Mouse (Mus musculus) neural tube, embryonic 14.5 days (tissue): ENCODE measurements at regions not wholly inside any gene's neighbourhood (a gene's known extent, or its start where the extent isn't known, plus 50 kb on each side); places are given as distances from the start of the nearest gene placed in this dataset.

Experiments
- ATAC-seq: fragments of 200-750 bp; cut with Nextera tagmentation; 2 replicates; pipeline ENCODE4 v1.8.0; 2017; ENCODE audit warnings: low read depth, mild to moderate bottlenecking, moderate TSS enrichment, moderate library complexity
- H3K27ac ChIP-seq: fragments of 300-500 bp; sonication (generic); 2 replicates; pipeline ENCODE4 v1.5.1; 2014; ENCODE audit warnings: low read depth, mild to moderate bottlenecking, control low read depth, low read length, moderate library complexity, mixed read lengths
- H3K27me3 ChIP-seq: fragments of 300-500 bp; sonication (generic); 2 replicates; pipeline ENCODE4 v1.6.1; 2014; ENCODE audit warnings: low read length; ENCODE audit not compliant: control insufficient read depth, insufficient read depth
- H3K36me3 ChIP-seq: fragments of 300-500 bp; sonication (generic); 2 replicates; pipeline ENCODE4 v1.6.1; 2014; ENCODE audit warnings: low read length, mixed read lengths; ENCODE audit not compliant: control insufficient read depth, insufficient read depth
- H3K4me1 ChIP-seq: fragments of 300-500 bp; sonication (generic); 2 replicates; pipeline ENCODE4 v1.6.1; 2014; ENCODE audit warnings: low read length; ENCODE audit not compliant: control insufficient read depth, insufficient read depth
- H3K4me2 ChIP-seq: fragments of 300-500 bp; sonication (generic); 2 replicates; pipeline ENCODE4 v1.6.1; 2014; ENCODE audit warnings: mild to moderate bottlenecking, low read depth, low read length, control low read depth
- H3K4me3 ChIP-seq: fragments of 300-500 bp; sonication (generic); 2 replicates; pipeline ENCODE4 v1.5.1; 2014; ENCODE audit warnings: low read depth, low read length, control low read depth, mixed read lengths
- H3K9ac ChIP-seq: fragments of 300-500 bp; sonication (generic); replicated peaks from 2 replicates; pipeline ENCODE4 v1.6.1; 2014; ENCODE audit warnings: low read depth, mild to moderate bottlenecking, control low read depth, low read length, mixed read lengths
- H3K9me3 ChIP-seq: fragments of 300-500 bp; sonication (generic); 2 replicates; pipeline ENCODE4 v1.6.1; 2016; ENCODE audit warnings: low read length; ENCODE audit not compliant: control insufficient read depth
- WGBS: fragments of 180-500 bp; shearing (Covaris S2); extraction: QIAGEN DNeasy Blood & Tissue Kit; methylation state at CpG from one replicate; pipeline ENCODE4 v1.1.7; 2014; 5-methylcytosine and 5-hydroxymethylcytosine counted together

DNA sequence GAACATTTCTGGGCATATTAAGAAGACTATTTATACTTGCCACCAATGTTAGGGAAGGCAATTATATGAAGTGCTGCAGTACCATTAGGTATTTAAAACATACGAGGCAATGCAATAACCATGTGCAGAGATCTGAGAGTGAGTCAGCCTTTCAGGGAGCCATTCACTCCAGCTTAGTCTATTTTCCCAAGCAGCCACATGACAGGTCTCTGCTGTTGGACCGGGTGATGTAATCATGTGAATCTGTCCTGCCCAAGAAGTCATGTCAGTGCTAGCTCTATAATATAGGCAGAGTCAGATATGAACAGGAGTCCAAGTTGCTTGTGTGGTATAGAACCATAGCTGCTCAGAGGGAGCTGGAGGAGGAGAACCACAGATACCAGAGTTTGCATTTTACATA, 253.1 kb downstream of the Bcl2 start:
- Histone ChIP-seq H3K4me2 (no peak overlapping the region), H3K27me3 (no peaks in the 10 kb centered on the region), H3K4me3 (no peak overlapping the region), H3K36me3 (no peaks in the 10 kb centered on the region), H3K9me3 (no peaks in the 10 kb centered on the region), H3K27ac (no peak overlapping the region), H3K9ac (no peak overlapping the region), H3K4me1 (no peaks in the 10 kb centered on the region)
- ATAC-seq = no peak
- 82% methylated on average over 2 of the region's 2 CpGs for WGBS

- H3K9me3 ChIP-seq = no peaks in the 10 kb centered on the region
- no peaks in the 10 kb centered on the region for H3K4me1 ChIP-seq
- H3K36me3 ChIP-seq = no peaks in the 10 kb centered on the region
- no peak overlapping the region for H3K4me2 ChIP-seq
- 85% methylated on average over 2 of the region's 2 CpGs for WGBS
- ATAC-seq = no peak
- no peaks in the 10 kb centered on the region for H3K27me3 ChIP-seq
- H3K9ac ChIP-seq = no peak overlapping the region
- H3K27ac ChIP-seq = no peak overlapping the region
- no peak overlapping the region for H3K4me3 ChIP-seq
Measured at GRCm38 (mm10) chr1:106449795-106450194, 264.3 kb downstream of the Bcl2 start.
